Mouse (Mus musculus): ENCODE measurements around the gene Prr15l.

- TF ChIP-seq POLR2A (IDR thresholded peaks at IDR 0.05; ENCODE audit: insufficient read depth, low read depth, low read length) (no peak), CTCF (IDR thresholded peaks at IDR 0.05; ENCODE audit: insufficient read depth, low read depth, low read length) (no peak)
Observed at GRCm38 (mm10) chr11:96912682-96913081, 15.2 kb upstream of the Prr15l start.

Measured in olfactory bulb, adult 2 months (tissue).